Mouse (Mus musculus): ENCODE data around the gene Shf.

Shf gene

DNA sequence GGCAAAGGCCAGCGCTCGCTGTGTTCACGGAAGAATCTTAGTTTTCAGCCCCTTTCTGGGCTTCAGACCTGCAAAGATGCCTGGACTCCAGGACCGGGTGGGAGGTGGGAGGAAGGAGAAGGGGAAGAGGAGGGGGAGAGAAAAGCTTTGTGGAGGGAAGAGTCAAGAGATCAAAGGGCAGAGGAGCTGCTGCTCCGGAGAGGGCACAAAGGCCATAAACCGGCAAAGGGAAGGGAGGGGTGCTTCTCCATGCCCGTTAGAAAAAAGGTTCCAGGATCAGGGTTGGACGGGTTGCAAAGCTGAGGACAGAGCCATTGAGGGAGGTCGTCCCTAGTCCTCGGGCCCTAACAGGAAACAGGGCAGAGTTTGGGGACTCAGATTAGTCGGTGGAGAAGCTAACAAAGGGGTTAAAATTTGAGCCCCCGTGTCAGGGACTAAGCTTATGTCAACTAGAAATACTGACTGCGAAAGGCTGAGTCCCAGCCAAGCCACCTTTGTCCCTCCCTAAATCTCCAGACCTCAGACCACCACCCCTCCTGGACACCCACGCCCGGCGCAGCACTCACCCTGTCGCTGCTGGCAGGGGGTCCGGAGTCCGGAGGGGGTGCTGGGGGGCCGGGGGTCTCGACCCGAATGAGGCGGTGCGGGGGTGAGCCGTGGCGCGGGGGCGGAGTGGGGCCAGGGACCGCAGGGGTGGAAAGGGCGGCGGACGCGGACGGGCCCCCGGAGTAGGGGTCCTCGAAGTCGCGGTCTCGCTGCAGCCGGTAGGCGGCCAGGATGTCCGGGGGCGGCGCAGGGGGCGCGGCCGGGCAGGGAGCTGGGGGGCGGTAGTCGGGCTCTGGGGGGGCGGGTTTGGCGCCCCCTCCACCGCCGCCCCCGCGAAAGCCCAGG, 636 bp downstream of the Shf start:
- in situ Hi-C loops (cut with MboI, MseI), result no loop called here

DNA sequence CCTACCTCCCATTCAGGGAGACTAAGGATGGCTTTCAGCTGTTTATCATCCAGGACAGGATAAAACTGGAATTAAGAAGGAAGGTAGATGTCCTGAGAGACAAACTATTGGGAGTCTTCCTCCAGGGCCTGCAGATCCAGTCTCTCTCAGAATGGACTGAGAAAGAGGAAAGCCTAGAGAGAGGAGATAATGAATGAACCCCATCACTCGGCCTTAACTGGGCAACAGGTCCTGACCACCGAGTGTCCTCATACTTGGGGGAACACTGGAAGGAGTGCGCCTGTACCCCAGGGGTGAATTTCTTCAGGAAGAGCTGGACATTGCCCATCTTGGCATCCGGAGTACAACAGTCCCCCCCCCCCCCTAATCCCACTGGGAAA, 1.3 kb downstream of the Shf start:
- in situ Hi-C loops (cut with MboI, MseI), result no loop called here

DNA sequence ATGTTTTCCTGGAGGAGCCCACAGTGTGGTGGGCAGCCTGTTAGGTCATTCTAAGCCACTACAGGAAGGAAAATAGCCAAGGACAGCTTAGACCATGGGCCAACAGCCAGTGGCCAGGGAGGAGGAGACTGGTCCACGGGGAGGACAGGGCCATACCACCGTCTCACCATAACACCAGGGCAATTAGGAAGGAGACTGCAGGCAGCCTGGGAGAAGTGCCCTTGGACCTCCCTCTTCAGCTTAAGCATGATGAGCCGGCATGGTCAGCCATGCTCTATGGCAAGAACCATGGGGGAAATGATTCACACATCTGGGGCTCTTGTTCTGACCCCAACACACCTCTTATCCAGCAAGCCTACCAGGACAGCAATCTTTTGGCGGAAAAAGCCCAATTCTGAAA, 1.8 kb downstream of the Shf start:
- in situ Hi-C loops (cut with MboI, MseI), result no loop called here

DNA sequence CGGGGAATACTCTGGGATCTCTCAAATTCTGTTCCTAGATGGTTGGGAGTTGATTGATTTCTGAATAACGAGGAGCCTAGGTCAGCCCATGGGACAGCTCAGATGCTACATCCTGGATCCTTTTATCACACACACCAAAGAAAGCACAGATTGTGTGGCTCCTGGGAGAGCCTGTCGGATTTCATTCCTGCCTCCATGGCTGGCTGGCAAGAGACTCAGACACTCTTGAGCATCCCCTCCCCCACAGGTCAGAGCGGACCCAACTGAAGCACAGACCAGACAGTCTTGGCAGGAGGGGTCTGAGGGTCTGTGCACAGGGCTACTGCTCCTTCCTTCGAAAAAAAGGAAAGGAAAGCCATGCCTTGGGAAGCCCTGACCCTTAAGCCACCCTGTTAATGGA, 2.3 kb downstream of the Shf start:
- in situ Hi-C loops (cut with MboI, MseI), result no loop called here

DNA sequence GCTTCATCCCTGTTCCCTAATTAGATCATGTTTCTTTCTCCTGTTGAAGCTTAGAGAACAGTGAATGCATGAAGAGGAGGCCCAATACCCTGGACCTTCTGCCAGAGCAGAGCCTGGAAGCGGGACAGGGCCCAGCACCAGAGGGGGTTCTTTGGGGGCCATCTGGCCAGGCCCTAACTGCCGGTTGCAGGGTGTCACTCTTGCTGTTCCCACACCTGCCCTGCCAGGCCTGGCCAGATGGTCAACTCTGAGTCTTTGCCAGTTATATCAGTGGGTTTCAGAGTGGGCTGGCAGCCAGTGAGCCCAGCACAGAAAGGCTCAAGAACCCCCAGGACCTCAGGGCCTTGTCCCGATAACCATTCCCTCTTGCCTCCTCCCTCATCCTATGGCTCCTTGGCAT, 2.9 kb downstream of the Shf start:
- in situ Hi-C loops (cut with MboI, MseI), result no loop called here

DNA sequence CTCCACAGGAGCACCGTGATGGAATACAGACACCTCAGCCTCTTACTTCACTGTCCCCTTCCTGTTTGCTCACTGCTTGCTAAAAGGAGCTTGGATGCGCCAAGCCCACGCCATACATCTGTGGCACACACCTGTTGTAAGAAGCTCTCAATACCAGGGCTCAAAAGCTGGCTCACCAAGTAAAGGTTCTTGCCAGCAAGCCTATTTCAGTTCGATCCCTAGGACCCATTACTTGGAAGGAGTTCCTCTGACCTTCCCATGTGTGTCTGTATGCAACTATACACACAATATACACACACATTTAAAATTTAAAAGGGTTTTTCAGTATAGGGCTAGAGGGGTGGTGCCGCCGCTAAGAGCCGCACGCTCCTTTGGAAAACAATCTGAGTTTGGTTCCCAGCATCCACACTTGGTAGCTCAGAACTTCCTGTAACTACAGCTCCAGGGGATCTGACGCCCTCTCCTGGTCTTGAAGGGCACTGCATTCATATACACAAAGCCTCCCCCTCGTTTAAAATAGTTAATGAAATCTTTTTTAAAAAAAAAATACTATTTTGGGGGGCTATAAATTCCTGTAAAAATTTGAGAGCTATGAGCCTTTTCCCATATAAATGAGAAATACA, 3.6 kb downstream of the Shf start:
- in situ Hi-C loops (cut with MboI, MseI), result no loop called here

DNA sequence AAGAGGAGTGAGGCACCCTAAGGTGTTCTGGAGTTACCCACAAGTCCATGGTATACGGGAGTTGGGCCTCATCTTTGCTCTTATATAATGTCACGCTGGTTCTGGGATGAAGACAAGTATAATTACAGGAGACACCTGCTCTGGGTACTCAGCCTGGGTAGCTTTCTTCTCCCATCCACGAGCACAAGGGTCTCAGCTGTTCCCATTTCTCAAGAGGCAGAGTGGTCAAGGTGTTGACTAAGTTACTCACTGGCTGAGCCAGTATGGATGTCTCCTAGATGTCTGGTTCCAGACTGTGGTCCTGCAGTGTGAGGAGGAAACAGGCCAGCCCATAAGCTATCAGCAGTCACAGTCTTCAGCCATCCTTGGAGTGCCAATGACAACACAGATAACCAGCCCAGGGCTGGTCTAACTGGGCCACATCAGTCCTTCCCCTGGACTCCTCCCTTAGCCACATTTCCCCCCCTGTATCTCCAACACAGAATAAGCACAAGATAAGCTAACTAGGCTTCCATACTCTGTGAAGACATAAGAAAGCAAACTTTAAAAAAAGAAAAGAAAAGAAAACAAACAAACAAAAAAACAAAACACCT, 4.5 kb downstream of the Shf start:
- in situ Hi-C loops (cut with MboI, MseI), result no loop called here

DNA sequence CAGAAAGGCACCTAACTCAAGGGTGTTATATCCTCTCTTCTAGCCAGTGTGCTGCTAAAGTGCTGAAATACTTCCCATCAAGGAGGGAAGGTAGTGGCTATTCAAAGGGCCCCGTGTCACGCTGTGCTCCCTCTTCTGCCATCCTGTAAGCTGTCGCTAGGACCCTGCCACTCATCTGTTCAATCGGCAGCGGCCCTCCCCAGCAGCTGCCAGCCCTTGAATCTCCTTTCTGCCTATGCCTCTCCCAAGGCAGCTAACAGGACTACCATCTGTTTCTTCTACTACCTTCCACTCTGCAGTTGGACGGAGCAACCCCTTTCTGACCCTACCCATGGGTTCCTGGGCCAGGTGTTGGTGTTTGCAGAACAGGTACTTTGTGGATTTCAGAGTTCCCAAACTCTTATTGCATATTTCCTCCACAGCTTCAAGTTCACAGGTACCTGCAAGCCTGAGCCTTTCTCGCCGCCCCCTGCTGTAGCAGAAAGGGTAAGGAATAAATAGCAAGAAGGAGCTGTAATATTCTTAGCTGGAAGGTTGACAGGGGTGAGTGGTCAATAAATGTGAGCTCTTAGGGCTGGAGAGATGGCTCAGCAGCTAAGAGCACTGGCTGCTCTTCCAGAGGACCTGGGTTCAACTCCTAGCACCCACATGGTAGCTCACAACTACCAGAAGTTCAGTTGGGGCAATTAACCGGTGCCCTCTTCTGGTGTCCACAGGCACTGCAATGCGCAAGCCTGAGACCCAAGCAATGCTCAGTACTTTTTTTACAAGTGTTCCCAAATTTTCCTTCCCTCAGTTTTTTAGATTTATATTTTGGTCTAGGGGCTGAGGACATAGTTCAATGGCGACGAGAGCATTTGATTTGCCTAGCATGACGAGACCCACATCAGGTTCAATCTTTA, 6.1 kb downstream of the Shf start:
- in situ Hi-C loops (cut with MboI, MseI), result no loop called here

DNA sequence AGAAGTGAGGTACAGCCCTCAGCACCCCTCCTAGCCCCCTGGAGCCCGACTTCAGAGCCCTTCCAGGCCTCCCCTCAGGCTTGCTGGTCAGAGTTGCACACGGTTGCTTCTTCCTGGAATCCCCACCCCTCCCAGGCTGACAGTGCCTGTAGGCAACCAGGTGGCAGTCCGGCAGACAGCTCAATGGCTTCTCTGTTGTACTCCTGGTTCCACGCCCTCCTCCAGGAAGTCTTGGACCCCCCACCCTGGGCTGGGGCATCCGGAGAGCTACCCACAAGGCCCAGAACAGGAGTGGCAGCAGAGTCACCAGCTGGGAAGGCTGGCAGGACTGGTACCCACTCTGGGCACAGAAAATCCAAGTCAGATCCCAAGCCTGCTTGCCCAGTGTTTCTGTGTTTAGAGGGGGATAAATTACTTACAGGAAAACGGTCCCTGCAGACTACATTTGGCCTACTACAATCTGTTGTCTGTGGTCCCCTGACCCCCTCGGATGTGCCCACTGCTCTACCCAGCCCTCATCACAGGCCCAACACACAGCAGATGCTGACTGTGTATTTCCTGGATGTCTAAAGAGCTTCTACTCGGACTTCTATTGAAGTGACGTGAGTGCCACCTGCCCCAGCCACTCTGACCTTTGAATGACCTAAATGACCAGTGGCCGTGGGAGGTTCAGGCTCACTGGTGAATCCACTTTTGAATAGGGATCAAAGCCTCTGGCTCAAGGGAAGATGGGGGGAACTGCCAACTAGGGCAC, 6.9 kb downstream of the Shf start:
- in situ Hi-C loops (cut with MboI, MseI), result no loop called here

DNA sequence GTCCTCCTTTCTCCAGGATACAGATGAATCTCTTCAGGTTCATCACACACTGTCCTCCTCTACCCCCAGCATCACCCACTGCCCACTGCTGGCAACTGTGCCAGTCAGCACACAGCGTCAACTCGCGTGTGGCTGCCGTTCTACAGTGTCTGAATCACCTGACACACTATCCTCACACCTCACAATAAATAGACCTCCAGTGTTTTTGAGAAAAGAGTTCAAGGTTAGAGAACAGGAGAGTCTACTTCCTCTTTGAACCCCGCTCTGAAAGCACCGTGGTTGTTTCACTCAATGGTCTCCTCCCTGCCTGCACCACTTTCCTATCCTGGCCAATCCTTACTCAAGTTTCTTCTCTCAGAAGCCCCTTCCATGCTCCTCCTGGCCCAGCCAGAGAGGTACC, 7.8 kb downstream of the Shf start:
- in situ Hi-C loops (cut with MboI, MseI), result no loop called here

DNA sequence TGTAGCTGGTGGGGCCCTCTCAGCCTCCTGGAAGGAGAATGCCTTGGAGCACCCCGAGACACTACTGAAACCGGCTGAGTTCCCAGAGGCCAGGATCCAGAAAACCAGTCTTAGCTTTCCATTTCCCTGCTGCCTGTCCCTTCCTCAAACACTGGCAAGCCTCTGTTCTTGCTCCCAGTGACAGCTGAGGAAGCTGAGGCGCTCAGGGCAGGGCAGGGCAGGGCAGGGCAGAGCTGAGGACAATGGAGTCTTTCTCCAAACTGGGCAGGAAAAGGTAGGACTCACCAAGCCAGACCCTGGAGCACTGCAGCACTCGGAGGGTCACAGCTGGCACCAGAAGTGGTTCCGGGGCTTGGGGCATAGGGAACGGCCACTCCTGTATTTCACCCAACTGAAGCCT, 8.7 kb downstream of the Shf start:
- in situ Hi-C loops (cut with MboI, MseI), result no loop called here

DNA sequence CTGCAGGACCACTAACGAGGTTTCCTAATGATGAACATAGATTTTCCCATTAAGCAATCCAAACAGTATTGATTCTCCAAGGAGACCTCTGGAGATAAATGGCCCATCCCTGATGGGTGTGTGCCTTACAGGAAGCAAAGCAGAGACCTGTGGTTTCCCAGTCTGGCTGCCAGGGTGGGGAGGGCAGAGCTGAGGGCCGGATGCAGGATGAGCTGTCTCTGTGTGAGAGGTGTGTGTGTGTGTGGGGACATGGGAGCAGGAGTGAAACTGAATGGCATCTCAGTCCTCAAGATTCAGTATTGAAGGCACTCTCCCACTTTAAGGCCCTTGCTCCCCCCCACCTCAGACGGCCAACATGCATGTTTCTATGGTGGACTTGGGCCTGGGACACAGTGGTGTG, 12.8 kb downstream of the Shf start:
- in situ Hi-C loops (cut with MboI, MseI), result no loop called here

DNA sequence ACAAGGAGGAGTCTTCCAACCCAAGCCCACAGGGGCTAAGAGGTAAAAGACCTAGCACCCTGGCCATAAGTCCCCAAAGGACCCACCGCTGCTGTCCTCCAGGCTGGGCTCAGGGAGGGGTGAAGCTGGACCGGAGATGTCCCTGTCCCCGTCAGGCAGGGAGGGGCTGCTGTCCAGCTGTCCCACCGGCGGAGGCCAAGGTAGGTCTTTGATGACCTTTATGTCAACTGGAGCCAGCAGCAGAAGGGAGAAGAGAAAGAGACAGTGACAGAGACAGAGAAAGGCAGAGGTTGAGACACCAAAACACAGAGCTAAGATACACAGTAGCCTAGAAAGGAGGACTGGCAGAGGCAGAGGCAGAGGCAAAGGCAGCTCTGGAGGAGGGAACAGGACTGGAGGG, 13.6 kb downstream of the Shf start:
- in situ Hi-C loops (cut with MboI, MseI), result no loop called here

DNA sequence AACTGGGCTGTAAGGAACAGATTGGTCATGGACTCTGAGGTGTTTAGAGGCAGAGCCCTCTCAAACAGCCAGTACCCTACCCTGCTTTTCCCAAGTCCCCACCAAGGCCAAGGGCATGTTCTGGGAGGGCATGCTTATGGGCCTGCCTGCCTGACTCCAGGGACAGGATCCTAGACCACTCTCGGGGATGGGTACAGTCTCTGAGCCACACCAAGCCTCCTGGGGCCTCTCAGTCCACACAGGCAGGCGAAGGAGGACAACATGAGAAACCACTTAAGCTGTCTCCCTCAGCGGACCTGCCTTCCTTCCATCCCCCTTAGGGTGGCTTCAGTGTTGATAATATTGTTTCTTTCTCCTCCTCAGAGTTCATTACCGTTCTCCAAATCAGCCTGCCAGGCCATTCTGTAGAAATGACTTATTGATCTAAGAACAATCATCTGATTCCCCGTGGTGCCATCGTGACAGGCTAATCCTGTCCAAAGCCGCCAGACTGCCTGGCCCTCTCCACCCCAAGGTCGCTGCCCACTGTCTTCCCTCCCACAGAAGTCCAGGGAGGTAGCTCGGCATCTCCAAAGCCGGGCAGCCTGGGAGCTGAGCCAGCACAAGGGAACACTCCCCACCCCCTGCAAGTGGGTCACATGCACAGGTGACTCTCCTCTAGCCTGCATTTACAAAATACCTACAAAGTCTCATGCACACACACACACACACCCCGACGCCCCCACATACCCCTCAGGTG, 14.6 kb downstream of the Shf start:
- in situ Hi-C loops (cut with MboI, MseI), result no loop called here

DNA sequence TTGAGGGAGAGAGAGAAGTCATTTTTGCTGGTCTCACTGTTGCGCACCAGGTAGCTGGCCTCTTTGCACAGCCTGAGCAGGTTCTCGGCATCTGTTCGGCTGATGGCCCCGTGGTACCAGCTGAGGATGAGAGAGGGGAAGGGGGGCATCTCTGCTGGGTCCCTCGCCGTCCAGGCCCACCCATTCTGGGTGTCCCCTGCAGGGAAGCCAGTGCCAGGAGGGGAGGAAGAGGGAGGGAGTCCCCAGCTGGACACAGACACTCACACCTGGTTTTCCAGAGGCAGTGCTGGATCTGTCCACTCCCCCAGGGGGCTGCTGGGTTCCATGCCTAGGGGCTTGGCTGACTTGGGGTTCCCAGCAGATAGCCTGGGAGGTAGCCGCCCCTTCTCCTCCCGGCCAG, 15.2 kb downstream of the Shf start:
- in situ Hi-C loops (cut with MboI, MseI), result no loop called here

DNA sequence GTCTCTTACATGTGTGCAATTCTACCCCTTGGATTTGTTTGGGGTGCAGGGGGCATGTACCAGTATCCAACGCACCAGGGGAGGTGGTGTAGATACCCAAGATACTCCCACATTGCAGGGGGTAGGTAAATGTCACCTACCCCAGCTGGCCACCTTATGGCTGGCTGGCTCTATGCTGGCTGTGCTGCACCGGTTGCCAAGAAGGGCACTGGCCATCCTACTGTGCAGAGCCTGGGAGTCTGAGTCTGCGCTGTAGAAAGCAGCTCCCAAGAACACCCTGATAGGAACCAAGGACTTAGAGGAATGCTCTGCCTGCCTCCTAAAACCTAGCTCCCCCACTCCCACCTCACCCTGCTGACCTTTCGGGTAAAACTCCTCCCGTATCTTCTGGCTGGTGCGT, 16.0 kb downstream of the Shf start:
- in situ Hi-C loops (cut with MboI, MseI), result no loop called here

DNA sequence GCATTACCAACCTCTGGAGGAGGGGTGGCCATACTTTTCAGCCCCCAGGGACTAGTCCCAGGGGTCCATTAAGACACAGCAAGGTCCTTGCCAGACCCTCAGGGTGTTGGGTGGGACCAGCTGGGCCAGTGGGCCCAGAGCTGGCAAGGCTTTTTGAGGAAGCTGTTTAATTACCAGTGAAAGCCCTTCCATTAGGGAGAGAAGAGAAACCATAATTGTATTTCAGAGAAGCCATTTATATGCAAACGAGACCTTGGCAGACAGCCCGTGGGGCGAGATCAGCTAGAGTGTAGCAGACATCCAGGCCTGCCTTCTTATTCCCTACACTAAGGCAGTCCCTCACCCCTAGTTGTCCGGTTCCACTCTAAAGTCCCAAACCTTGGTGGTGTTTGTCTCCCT, 17.0 kb downstream of the Shf start:
- in situ Hi-C loops (cut with MboI, MseI), result no loop called here

DNA sequence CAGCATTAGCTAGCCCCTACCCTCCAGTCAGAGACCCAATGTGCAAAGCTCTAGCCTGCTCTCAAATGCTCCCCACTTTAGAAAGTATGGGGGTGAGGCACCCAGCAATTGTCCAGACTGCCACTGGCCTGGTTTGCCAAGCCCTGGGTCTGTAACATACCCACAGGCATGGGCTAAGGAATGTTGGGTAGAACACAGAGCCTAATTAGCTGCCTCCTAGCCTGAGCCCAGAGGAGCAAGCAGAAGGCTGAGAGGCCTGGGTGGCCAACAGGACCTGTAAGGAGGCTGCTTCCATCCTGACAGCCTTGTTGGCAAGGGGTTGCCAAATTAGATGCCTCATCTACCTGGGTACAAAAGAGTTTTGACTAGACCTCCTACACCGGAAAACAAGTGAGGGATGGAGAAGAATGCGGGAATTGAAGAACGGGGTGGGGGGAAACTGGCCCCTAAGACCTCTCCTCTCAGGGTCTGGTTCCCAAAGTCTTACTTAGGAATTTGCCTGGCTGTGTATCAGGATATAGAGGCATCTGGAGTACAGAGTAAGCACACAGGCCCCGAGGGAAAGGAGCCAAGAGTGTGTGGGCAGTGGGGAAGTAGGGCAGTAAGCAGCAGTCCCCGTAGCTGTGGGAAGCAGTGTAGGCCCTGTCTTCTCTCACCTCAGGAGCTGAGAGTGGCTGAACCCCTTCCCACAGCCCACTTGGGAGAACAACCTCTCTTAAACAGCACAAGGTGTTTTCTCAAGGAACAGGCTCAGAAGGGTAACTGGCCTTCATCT, 17.6 kb downstream of the Shf start:
- in situ Hi-C loops (cut with MboI, MseI), result no loop called here

DNA sequence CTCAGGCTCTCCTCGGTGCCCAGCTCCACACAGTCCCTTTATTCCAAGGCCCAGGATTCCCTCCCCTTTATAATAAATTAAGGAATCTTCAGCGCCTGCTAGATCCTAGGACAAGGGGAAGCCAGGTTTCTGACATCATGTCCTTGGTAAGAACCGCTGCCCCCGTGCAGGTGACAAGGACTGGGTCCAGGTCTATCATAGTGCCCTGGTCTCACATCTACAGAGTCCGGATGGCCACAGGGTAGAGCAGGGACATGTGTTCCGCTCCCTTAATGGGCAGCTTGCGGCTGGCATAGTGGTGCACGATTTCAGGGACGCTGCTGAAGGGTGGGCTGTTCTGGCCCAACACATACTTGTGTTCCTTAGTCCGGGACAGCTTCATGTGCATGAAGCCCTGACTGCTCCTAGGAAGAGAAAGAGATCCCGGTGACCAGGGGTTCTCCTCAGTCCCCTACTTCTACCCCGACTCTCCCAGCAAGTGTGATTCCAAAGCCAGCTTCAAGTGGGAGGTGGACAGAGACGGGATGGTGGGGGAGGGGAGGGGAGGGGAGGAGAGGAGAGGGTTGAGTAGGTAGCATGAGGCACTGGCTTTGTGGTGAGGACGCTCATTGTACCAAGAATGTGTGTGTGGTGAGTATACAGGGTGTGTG, 19.7 kb downstream of the Shf start:
- in situ Hi-C loops (cut with MboI, MseI), result no loop called here

All from T-helper 2 cell (primary cell).